Mouse (Mus musculus): Measurements from ENCODE around the gene Gpr153.

The Gpr153 gene

DNA sequence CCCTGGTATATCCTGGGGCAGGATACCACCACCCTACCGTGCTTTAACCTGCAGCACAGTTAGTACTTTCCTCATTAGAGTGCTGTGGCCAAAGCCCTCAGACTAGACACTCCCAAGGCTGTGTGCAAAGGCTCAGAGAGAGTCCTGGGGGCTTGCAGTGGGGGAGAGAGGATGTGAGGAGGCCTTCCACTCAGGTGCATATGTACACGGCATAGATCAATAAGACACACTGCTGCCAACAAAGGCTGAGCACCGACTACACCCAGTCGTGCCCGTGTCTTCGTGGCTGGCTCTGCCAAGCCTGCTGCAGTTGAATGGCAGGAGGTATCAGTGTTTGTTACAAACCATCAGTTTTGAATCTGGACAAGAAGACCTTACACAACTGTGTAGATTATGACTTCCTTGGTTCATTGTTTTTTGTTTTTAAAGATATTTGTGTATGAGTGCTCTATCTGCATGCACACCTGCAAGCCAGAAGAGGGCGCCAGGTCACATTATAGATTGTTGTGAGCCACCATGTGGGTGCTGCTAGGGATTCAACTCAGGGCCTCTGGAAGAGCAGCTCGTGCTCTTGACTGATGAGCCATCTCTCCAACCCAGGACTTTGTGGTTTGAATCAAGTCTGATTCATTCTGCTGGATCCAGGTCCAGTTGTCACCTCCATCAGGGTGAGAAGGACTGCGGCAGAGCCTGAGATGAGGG lies 9.0 kb upstream of the Gpr153 start:
- WGBS = 81% methylated on average over 9 of the region's 9 CpGs

- WGBS = 34% methylated on average over 5 of the region's 5 CpGs
Measured at GRCm38 (mm10) chr4:152265791-152266190, 8.2 kb upstream of the Gpr153 start.

- WGBS = 38% methylated on average over 10 of the region's 10 CpGs
Measured at GRCm38 (mm10) chr4:152266236-152266895, 7.7 kb upstream of the Gpr153 start.

DNA sequence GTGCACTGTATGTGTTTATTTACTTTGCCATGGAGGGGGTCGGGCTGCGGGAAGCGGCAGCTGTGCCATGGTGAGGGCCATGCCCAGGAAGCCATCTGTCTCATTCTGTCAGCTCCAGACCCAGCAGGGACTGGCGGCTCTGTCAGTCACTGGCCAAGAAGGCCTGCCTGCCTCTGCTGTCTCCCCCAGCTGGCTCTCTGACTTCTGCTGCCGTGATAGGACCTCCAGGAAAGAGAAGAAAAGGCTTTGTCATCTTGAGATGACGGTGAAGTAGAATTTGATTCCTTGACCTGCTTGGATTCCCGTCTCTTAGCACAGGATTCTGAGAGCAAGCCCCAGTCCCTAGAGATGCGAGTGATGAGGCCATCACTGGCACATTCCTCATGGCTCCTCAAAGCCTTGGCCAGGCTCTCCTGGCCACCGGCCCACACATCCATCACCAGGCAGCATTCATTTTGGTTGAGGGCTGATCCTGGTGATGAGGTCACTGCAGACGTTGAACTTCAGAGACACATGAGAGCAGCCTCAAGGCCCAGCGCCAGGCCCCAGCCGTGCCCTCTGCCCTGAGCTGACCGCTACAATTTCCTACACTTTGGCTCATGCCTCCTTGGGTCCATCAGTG lies 6.2 kb upstream of the Gpr153 start:
- 56% methylated on average over 13 of the region's 13 CpGs for WGBS

DNA sequence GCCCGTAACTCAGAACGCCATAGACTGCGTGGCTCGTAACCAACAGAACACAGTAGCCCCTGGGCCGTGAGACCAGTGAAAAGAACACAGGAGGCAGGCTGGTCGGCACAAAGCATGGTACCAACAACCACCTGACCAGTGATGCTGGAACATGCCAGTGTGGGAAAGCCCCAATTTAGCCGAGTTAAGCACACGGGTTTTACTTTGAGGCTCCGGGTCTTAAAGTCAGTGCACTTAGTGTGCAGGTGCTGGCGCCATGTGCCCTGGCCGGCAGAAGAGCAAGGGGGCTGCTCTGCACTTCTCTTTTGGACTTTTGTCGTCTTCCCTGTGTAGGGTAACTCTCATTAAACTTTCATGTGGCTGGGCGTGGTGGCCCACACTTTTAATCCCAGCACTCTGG lies 4.1 kb upstream of the Gpr153 start:
- WGBS = 92% methylated on average over 13 of the region's 13 CpGs

DNA sequence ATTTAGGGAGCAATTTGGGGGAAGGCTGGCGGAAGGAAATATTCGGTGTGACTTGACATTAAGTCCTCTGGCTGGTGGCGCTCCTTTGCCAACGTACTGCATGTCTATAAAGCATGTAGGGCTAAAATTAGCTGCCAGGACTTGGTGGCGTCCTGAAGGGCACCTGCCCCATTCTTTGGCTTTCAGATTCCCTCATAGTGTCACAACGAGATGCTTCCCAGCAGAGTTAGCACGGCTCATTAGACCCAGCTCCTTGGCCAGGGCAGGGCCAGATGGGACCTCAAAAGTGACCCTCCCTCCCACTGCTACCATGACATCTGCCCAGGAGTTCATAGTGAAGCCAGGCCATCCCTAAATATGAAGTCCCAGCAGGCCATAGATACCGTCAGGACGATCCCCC lies 3.4 kb upstream of the Gpr153 start:
- WGBS = 85% methylated on average over 9 of the region's 9 CpGs

DNA sequence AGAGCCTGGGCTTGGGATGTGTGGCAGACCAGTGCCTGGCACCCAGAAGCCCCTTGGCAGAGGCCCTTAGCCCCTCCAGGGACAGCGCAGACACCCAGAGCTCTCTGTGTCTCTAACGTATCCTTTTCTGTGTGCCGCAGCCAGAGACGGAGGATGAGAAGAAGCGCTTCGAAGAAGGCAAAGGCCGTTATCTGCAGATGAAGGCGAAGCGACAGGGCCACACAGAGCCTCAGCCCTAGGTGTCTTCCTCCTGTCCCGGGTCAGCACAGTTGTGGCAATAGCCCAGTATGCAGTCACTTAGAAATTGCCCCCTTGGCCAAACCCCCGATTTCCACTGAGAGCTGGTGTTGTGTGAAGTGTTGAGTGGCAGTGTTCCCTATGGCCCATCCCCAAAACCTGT lies 2.7 kb upstream of the Gpr153 start:
- 95% methylated on average over 11 of the region's 11 CpGs for WGBS

GRCm38 (mm10) chr4:152272006-152272405 lies 2.0 kb upstream of the Gpr153 start:
- WGBS = 82% methylated on average over 7 of the region's 7 CpGs

- 54% methylated on average over 9 of the region's 9 CpGs for WGBS
Measured at GRCm38 (mm10) chr4:152272449-152273049, 1.5 kb upstream of the Gpr153 start.

DNA sequence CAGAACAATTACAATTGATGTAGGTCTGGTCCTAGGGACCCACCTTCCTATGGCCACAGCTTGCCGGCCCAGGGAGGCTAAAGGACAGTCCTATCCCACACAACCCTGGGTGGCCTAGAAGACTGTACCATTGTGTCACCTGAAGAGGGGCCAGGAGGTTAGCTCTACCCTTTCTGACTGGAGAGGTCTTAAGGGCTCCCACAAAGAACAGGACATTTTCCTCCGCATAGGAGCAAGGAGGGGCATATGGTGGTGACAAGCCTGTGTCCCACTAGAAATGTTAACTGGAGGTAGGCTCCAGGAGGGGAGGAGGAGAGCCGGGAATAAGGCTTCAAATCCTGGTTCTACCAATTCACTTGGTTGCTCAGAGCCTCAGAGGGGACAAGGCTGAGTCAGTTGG lies 841 bp upstream of the Gpr153 start:
- 39% methylated on average over 3 of the region's 3 CpGs for WGBS

DNA sequence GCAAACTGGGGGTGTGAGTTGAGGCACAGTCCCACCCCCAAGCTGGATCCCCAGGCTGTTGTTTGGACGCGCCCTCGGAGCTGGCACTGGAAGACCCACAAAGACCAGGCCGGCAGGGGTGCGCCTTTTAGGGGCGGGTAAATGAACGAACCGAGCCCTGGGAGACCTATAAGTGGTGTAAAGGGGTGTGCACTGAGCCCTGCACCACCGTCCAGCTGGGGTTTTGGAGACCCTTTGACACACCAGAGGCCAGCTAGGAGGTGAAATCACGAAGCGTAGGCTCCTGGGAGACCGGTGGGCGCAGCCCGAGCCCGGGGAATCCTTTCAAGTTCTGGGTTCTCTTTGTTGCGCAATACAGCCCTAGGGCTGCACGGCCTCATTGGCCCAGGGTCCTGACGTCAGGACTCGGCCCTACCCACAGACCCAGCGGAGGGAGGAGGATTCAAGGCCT lies 674 bp downstream of the Gpr153 start:
- WGBS = 24% methylated on average over 20 of the region's 20 CpGs

GRCm38 (mm10) chr4:152276389-152277347 lies 2.6 kb downstream of the Gpr153 start:
- 67% methylated on average over 10 of the region's 10 CpGs for WGBS

GRCm38 (mm10) chr4:152277916-152278315 lies 3.9 kb downstream of the Gpr153 start:
- whole genome bisulfite sequencing = 73% methylated on average over 2 of the region's 2 CpGs

- 38% methylated on average over 23 of the region's 23 CpGs for WGBS
Measured at GRCm38 (mm10) chr4:152278986-152279385, 5.0 kb downstream of the Gpr153 start.

DNA sequence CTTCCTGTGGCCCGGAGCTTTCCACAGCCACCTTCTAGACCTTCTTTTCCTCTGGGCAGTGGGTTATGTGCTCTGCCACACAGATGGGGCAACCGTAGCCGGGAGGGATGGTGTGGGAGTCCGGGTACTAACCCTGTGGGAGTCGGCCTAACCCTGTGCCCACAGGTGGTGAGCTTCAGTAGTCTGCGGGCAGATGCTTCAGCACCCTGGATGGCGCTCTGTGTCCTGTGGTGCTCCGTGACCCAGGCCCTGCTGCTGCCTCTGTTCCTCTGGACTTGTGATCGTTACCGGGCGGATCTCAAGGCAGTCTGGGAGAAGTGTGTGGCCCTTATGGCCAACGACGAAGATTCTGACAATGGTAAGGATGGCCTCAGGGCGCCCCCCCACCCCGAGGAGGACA lies 7.6 kb downstream of the Gpr153 start:
- WGBS = 75% methylated on average over 15 of the region's 15 CpGs

DNA sequence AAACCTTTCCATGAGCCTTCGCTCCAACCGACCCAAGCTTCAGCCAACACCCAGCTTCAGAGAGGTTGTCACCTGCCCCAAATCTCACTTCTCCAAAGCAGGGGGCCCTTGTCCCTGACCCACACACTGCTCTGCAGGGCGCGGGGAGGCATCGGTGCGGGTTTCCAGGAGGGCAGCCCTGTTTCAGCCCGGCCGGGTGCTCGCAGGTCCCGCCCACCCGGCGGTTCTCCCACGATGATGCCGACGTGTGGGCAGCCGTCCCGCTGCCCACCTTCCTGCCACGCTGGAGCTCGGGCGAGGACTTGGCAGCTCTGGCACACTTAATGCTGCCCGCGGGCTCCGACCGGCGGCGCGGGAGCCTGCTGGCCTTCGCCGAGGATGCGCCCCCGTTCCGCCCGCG lies 8.7 kb downstream of the Gpr153 start:
- 18% methylated on average over 31 of the region's 34 CpGs for WGBS

DNA sequence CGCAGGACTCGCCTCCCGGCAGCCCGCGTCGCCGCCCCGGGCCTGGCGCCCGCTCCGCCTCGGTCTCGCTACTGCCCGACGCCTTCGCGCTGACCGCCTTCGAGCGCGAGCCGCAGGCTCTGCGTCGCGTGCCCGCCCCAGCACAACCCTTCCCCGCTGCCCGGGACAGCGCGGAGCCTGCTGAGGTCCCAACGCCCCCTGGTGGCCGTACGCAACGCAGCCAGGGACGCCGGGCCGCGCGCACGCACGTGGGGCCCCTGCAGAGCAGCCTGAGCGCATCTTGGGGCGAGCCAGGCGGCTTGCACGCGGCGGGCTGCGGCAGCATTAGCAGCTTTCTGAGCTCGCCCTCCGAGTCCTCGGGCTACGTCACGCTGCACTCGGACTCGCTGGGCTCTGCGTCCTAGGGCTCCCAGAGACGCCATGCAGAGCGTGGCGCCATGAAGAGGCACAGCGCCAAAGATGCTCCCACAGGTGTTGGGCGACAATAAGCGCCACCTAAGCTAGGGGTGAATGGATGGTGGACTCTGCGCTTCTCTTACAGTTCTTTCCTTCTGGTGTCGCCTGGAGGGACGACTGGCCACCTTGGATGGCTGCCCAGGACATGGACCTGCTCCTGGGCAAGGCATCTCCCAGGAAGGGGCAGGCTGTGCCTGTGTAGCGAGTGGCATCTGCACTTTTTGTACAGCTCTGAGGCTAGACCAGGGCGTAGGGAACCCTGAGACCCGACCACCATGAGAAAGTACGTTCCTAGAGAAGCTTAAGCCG lies 9.3 kb downstream of the Gpr153 start:
- 10% methylated on average over 69 of the region's 70 CpGs for WGBS

DNA sequence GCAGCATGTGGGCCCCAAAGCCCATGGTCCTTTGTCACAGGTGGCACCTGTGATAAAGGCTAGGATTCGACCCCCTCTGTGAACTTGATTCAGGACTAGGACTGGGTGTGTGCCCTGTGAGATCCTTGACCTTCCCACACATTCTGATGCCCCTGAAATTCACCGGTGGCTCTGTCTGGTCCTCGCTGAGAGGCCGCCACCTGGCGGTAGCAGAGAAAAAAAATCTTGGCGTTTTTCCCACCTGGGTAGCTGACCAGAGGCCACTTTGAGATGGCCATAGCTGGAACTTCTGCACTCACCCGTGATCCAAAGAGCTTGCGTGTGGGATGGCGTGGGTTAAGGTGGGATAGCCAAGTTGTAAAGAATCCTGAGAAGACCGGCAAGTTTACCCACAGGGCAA lies 11.5 kb downstream of the Gpr153 start:
- 7% methylated on average over 10 of the region's 10 CpGs for WGBS

DNA sequence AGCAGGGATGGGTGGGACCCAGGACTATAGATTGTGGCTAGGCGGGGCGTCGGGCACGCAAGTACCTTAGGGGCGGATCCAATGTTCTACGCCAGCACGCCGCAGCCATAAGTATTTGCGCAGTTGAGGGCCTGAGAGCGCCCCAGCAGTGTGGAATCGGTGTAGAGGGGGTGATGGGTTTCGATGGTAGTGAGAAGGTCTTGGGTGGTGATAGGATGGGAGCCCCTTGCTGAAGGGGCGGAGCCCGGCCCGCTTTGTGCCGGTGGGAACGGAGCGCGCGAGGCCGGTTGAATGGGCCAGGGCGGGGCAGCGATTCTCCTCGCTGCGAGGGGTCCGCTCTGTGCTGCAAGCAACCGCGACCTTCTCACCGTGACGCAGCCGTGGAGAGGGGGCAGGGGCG lies 12.2 kb downstream of the Gpr153 start:
- 4% methylated on average over 32 of the region's 32 CpGs for WGBS

DNA sequence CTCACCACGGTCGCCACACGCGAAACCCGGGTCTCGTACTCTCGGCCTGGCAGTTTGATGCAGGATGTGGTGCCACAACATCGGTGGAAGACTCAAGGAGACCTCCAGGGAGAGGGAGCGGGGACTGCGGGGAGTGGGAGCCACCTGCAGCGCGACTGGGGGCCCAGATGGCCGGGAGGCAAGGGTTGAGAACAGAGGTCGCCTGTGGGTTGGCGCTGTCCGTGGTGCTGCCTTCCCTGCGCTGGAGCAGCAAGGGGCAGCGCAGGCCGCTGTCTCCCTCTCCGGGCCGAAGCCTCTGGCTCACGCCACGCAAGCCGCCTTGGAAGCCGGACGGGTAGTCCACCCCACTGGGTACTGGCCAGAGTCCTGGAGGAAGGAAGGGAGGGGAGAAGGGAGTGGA lies 12.9 kb downstream of the Gpr153 start:
- WGBS = 24% methylated on average over 26 of the region's 26 CpGs

All from cerebral cortex, adult 2 months (tissue).